Mouse (Mus musculus) CH12.LX (cell line): ENCODE results near the gene Bok.

ENCODE experiments used
- CHD2 ChIP-seq: IDR thresholded peaks from 2 replicates; pipeline ENCODE4 v1.6.1; 2011; ENCODE audit warnings: low read length, improper control_type of control experiment
- CTCF ChIP-seq, 2 experiments: IDR thresholded peaks in 1 of 2; conservative IDR thresholded peaks in 1 of 2; 2 replicates each; pipeline ENCODE4 v1.5.1; 2011 to 2012; ENCODE audit warnings: low read depth in 2 of 2, low read length in 2 of 2, improper control_type of control experiment in 1 of 2, inconsistent platforms in 1 of 2, mild to moderate bottlenecking in 1 of 2, moderate library complexity in 1 of 2
- E2F4 ChIP-seq: IDR thresholded peaks from 2 replicates; pipeline ENCODE4 v1.6.1; 2011; ENCODE audit warnings: low read depth, low read length, improper control_type of control experiment; ENCODE audit not compliant: insufficient replicate concordance
- EP300 ChIP-seq: IDR thresholded peaks from 2 replicates; pipeline ENCODE4 v1.6.1; 2011; ENCODE audit warnings: low read length, improper control_type of control experiment
- JUN ChIP-seq: IDR thresholded peaks from 2 replicates; pipeline ENCODE4 v1.6.1; 2011; ENCODE audit warnings: low read depth, mild to moderate bottlenecking, low read length, improper control_type of control experiment, moderate library complexity; ENCODE audit not compliant: insufficient read depth
- MAX ChIP-seq: IDR thresholded peaks from 2 replicates; pipeline ENCODE4 v1.6.1; 2011; ENCODE audit warnings: low read length, improper control_type of control experiment
- MXI1 ChIP-seq: IDR thresholded peaks from 2 replicates; pipeline ENCODE4 v1.6.1; 2011; ENCODE audit warnings: mild to moderate bottlenecking, low read depth, low read length, improper control_type of control experiment
- UBTF ChIP-seq: IDR thresholded peaks from 2 replicates; pipeline ENCODE4 v1.6.1; 2012; ENCODE audit warnings: low read depth, mild to moderate bottlenecking, inconsistent platforms, low read length, improper control_type of control experiment, moderate library complexity
- USF1 ChIP-seq: IDR thresholded peaks from 2 replicates; pipeline ENCODE4 v1.6.1; 2014; ENCODE audit warnings: low read depth, mild to moderate bottlenecking, inconsistent platforms, low read length, improper control_type of control experiment
- USF2 ChIP-seq: conservative IDR thresholded peaks from 2 replicates; pipeline ENCODE4 v1.6.1; 2011; ENCODE audit warnings: low read depth, low read length, improper control_type of control experiment
- ZC3H11A ChIP-seq: IDR thresholded peaks from 2 replicates; pipeline ENCODE4 v1.6.1; 2012; ENCODE audit warnings: low read depth, mild to moderate bottlenecking, inconsistent platforms, low read length, improper control_type of control experiment

- TF ChIP-seq MAX (no peak), UBTF (no peak), JUN (no peak), ZC3H11A (no peak), MXI1 (no peak), CHD2 (no peak), USF1 (no peak), EP300 (no peak), CTCF (conservative IDR thresholded peaks at IDR 0.05 in 1 of 2, IDR thresholded peaks at IDR 0.05 in 1 of 2; ENCODE audit: low read depth in 2 of 2, low read length in 2 of 2) (peak in 1 of 2 experiments; percentile 40; a peak in 2 of 4 replicates), USF2 (no peak), E2F4 (no peak)
Observed at GRCm38 (mm10) chr1:93726116-93726515, 40.7 kb downstream of the Bok start.
